Mouse (Mus musculus): ENCODE data around the gene Ngdn.

DNA sequence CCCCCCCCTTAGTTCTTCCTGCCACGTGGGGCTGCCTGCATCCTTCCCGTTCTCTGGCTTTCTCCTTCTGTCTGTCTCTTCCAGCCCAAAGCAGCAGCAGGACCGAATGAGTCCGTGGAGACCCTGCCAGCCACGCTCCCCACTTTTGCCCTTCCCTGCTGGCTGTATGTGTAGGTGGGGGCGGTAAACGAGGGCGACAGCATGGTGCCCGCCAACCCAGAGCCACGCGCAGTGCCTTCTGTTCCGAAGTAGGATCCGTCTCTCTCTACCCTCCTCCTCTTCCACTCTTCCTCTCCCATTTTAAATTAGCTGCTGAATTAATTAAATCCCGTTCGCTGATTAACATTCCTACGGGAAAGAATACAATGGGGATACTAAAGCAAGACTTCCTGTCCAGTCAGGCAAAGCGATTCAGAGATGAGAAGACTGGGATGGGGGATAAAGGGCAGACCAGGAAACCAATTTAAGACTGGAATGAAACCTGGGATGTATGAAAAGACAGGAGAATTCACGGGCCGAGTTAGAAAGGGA lies 17.5 kb downstream of the Ngdn start:
- TF ChIP-seq CTCF (IDR thresholded peaks at IDR 0.05; ENCODE audit: low read depth) (no peak), EP300 (IDR thresholded peaks at IDR 0.05; ENCODE audit: low read depth) (no peak)

Data from liver, postnatal 0 days (tissue).